Mouse (Mus musculus) hindbrain, embryonic 12.5 days (tissue): ENCODE measurements at regions not wholly inside any gene's neighbourhood (a gene's known extent, or its start where the extent isn't known, plus 50 kb on each side); places are given as distances from the start of the nearest gene placed in this dataset. TPM values are rescaled to one million over a fixed set of nuclear protein-coding genes. Genes with fewer than 3 reads are reported as not detected.

Experiments
- ATAC-seq: fragments of 200-750 bp; cut with Nextera tagmentation; 2 replicates; pipeline ENCODE4 v1.8.0; 2017; ENCODE audit warnings: moderate TSS enrichment; ENCODE audit not compliant: low FRiP score
- H3K27ac ChIP-seq: fragments of 300-500 bp; sonication (generic); 2 replicates; pipeline ENCODE4 v1.5.1; 2016; ENCODE audit warnings: mild to moderate bottlenecking
- H3K27me3 ChIP-seq: fragments of 300-500 bp; sonication (generic); 2 replicates; pipeline ENCODE4 v1.6.1; 2016; ENCODE audit warnings: mild to moderate bottlenecking
- H3K36me3 ChIP-seq: fragments of 300-500 bp; sonication (generic); 2 replicates; pipeline ENCODE4 v1.6.1; 2016; ENCODE audit warnings: mild to moderate bottlenecking
- H3K4me1 ChIP-seq: fragments of 300-500 bp; sonication (generic); 2 replicates; pipeline ENCODE4 v1.6.1; 2016
- H3K4me2 ChIP-seq: fragments of 300-500 bp; sonication (generic); replicated peaks from 2 replicates; pipeline ENCODE4 v1.6.1; 2016; ENCODE audit warnings: mild to moderate bottlenecking
- H3K4me3 ChIP-seq: fragments of 300-500 bp; sonication (generic); 2 replicates; pipeline ENCODE4 v1.5.1; 2016; ENCODE audit warnings: mild to moderate bottlenecking
- H3K9ac ChIP-seq: fragments of 300-500 bp; sonication (generic); 2 replicates; pipeline ENCODE4 v1.6.1; 2016; ENCODE audit warnings: mild to moderate bottlenecking, moderate library complexity
- H3K9me3 ChIP-seq: fragments of 300-500 bp; sonication (generic); replicated peaks from 2 replicates; pipeline ENCODE4 v1.6.1; 2016; ENCODE audit warnings: mild to moderate bottlenecking
- WGBS: fragments of 180-500 bp; shearing (Covaris S2); methylation state at CpG from one replicate; pipeline ENCODE4 v1.1.7; 2016; 5-methylcytosine and 5-hydroxymethylcytosine counted together
- microRNA-seq: library from miRNA; unstranded; fragments of <30 nt; microRNA quantifications from one replicate; pipeline ENCODE4, GENCODE M21; 2017

DNA sequence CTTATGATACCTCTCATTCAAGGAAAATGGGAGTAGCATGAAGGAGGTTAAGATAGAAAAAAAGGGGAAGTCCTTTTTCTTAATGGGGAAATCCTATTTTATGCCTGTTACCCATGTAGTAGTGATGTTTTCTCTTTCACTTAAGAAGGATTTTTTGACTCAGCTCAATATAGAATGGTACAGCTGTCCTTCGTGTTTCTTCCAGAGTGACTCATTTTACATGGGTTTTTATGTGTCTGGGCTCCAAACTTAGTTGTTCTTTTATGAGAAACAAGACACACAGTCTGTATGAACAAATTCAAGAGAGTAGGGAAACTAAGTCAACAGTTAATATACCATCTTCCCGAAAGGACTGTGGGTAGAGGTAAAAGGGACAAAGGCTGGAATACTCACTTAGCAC, 367.0 kb upstream of the Kif2b start:
- 91% methylated on average over 2 of the region's 2 CpGs for WGBS
- no peak for ATAC-seq
- H3K36me3 ChIP-seq: no peaks in the 10 kb centered on the region

More for the DNA sequence above, 367.0 kb upstream of the Kif2b start:
- Histone ChIP-seq H3K4me2 (no peak overlapping the region), H3K27me3 (no peaks in the 10 kb centered on the region), H3K4me3 (no peak overlapping the region), H3K4me1 (no peaks in the 10 kb centered on the region), H3K9ac (no peak overlapping the region), H3K27ac (no peak overlapping the region), H3K9me3 (no peaks in the 10 kb centered on the region)

Small RNAs in the stretch of these regions (microRNA-seq; reads per million reads assigned to microRNA genes)
- gene Gm22702: not detected
